Mouse (Mus musculus): ENCODE measurements around the gene Cldn6.
A peak's percentile ranks its signal among the peaks of the same experiment; 100 is the strongest.

Gene Cldn6

DNA sequence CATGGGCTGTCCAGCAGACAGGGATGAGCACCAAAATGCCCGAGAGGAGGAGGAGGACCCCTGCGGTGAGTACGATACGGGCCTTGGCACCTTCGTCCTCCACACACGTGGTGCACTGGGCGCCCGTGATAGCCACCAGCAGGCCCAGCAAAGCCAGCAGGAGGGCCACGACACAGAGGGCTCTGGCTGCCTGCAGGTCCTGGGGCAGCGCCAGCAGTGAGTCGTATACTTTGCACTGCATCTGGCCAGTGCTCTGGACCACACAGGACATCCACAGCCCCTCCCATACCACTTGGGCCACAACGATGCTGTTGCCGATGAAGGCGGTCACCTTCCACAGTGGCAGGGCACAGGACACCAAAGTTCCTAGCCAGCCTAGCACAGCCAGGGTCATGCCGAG, 4.2 kb downstream of the Cldn6 start:
- Histone ChIP-seq H3K27me3 (ENCODE audit: control insufficient read depth, insufficient read depth, low read length, poor library complexity, severe bottlenecking) (peaks cover 5% of the 10 kb centered on the region; the same call in 1 of the 2 replicates), H3K36me3 (ENCODE audit: control insufficient read depth, insufficient read depth, low read length, poor library complexity, severe bottlenecking) (no peaks in the 10 kb centered on the region)
- no peak for DNase-seq (ENCODE audit: low read depth, low spot score)

DNA sequence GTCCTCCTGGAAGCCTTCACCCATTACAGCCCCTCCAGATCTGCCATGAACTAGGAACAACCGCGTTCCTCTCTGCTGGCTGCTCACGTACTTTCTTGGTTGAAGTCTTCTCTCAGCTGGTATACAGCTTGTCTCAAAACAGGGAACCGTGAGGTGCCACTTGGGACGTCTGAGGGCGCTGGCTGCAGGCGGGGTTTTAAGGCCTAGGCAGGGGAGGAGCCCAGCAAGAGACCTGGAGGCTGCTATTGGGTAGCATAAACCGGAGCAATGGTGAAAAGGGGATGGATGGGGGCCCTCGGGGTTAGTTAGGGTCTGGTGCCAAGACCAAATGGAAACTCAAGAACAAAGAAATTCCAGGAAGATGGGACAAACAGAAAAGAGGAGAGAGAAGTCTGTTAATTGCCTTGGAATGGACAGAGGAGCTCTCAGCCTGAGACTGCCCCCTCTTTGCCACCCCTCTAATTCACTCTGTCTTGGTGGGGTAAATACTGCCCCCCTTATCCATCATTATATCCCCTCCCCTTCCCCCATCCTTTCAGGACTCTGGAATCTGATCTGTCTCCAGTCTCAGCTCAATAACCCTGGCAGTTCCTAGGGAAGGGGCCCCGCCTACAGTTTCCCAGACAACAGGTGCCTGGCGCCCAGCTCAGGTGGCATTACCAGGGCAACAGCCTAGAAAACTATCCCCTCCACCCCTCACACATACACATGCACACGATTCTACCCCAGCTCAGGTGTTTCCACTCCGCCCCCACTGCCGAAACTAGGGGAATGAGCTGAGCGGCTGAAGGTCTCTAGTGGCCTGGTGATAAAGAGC, 5.0 kb downstream of the Cldn6 start, which contains the start of gene Cldn9:
Gene Cldn9, minus strand, starts transcription at position 171 of the 817 bp plus-strand sequence.
- DNase-seq (ENCODE audit: low read depth, low spot score), result no peak
- H3K27me3 ChIP-seq (ENCODE audit: control insufficient read depth, insufficient read depth, low read length, poor library complexity, severe bottlenecking), result peaks cover 5% of the 10 kb centered on the region; the same call in 1 of the 2 replicates
- H3K36me3 ChIP-seq (ENCODE audit: control insufficient read depth, insufficient read depth, low read length, poor library complexity, severe bottlenecking), result no peaks in the 10 kb centered on the region

DNA sequence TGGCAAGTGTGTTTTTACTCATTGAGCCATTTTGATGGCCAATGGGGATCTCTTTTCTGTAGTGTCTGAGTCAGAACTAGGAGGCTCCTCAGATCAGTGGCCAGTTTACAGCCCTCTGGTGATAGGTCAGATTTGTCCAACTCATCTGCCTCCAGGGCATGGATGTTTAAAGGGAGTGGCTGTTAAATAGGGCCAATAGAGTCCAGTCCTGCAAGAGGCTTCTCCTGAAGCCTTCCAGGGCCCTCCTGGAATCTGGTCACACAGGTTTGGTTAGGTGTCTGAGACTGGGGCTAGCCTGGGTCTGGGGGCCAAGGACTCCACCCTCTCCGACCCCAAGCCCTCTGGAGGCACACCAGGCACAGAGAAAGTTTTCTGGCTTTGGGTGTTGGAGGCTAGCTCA, 15.4 kb downstream of the Cldn6 start:
- DNase-seq (ENCODE audit: low read depth, low spot score), result no peak
- Histone ChIP-seq H3K36me3 (ENCODE audit: control insufficient read depth, insufficient read depth, low read length, poor library complexity, severe bottlenecking) (no peaks in the 10 kb centered on the region), H3K27me3 (ENCODE audit: control insufficient read depth, insufficient read depth, low read length, poor library complexity, severe bottlenecking) (no peaks in the 10 kb centered on the region; the same call in 1 of the 2 replicates)

DNA sequence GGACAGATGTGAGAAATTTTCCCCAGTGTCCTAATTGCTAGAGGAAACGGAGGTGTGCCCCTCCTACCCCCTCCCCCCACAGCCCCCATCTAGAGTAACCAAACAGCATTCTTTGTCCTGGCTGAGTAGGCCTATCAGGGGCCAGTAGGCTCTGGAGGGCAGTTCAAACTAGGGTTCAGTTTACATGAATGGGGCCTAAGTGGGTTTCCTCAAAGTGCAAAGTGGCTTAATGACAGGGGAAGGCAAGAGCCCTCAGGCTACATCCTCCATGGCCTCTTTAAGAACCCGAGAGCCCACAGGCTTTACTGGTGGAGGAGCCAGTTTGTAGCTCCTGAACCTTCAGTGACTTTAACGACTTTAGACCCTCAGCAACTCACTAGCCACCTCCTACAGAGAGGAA, 16.8 kb downstream of the Cldn6 start:
- H3K36me3 ChIP-seq (ENCODE audit: control insufficient read depth, insufficient read depth, low read length, poor library complexity, severe bottlenecking), result no peaks in the 10 kb centered on the region
- DNase-seq (ENCODE audit: low read depth, low spot score), result no peak
- H3K27me3 ChIP-seq (ENCODE audit: control insufficient read depth, insufficient read depth, low read length, poor library complexity, severe bottlenecking), result no peaks in the 10 kb centered on the region; the same call in 1 of the 2 replicates

DNA sequence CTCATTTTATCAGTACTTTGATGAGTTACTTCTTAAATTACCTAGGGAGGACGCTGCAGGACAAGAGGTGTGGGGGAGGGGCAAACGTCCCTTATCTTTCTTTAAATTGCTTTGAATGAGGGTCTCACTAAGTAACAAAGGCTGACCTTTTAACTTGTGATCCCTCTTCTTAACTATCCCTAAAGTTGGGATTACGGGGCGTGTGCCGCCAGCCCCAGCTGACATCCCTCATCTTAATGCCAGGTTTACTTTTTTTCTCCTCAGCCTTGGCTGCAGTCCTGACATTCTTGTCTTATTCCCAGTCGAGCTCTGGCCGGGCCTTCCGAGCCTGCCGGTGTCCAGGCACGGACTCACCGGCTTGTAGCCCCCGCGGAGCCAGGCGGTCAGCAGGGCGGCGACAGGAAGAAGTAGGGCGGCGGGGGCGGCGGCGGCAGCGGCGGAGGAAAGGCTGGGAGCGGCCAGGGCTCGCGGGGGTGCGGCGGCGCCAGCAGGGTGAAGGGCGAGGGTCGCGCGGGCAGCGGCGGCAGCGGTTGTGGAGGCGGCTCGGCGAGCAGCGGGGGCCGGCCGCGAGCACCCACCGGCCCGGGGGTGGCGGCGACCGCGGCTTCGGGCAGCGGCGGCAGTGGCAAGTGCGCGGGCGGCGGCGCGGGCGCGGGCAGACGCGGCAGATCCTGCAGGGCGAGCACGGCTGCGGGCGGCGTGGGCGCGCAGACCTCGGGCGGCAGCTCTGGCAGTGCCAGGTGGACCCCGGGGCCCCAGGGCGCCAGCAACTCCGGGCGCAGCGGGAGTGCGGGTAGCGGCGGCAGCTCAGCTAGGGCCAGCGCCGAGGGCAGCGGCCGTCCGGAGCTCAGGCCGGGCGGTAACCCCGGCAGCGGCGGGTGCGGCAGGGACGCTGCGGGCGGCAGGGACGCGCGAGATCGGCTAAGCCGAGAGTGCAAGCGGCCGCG, 20.4 kb downstream of the Cldn6 start:
- Histone ChIP-seq H3K27me3 (ENCODE audit: control insufficient read depth, insufficient read depth, low read length, poor library complexity, severe bottlenecking) (no peaks in the 10 kb centered on the region), H3K36me3 (ENCODE audit: control insufficient read depth, insufficient read depth, low read length, poor library complexity, severe bottlenecking) (no peaks in the 10 kb centered on the region)
- DNase-seq (ENCODE audit: low read depth, low spot score), result no peak

DNA sequence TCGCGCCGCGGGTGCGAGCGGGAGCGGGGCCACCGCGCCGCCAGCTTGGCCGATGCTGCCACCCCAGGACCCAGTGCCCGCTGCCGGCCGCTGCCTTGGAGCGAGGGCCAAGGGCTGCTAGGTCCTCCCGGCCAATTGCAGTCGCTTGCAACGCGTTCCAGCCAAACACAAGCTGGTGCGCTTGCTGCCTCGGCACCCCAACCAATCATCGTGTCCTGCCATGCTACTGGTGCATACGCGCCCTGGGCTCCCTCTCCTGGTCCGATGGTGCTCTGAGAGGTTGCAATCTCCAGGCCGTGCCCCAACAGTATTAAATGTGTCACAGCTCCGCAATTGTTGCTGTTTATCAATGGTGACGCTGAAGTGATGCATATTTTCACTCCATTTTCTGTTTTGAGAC, 21.0 kb downstream of the Cldn6 start:
- Histone ChIP-seq H3K27me3 (ENCODE audit: control insufficient read depth, insufficient read depth, low read length, poor library complexity, severe bottlenecking) (no peaks in the 10 kb centered on the region), H3K36me3 (ENCODE audit: control insufficient read depth, insufficient read depth, low read length, poor library complexity, severe bottlenecking) (no peaks in the 10 kb centered on the region)
- peak; percentile 83 for DNase-seq (ENCODE audit: low read depth, low spot score)

DNA sequence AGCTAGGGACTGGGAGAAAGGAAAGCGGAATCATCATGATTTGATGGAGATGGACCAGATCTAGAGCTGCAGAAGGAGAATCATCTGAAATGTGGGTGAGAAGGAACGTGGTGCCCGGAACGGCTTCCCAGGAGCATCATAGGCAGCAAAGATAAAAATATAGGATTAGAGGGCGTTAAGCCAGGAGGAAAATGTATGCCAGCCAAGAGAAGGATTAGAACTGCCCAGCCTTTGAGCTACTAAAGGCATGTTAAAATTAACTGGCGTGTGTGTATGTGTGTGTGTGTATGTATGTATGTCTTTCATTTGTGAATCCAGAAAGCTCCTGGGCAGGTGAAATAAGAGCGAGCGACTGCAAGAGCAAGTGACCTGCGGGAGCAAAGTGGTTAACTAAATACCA, 24.3 kb downstream of the Cldn6 start:
- Histone ChIP-seq H3K27me3 (ENCODE audit: control insufficient read depth, insufficient read depth, low read length, poor library complexity, severe bottlenecking) (no peaks in the 10 kb centered on the region), H3K36me3 (ENCODE audit: control insufficient read depth, insufficient read depth, low read length, poor library complexity, severe bottlenecking) (no peaks in the 10 kb centered on the region)
- no peak for DNase-seq (ENCODE audit: low read depth, low spot score)

DNA sequence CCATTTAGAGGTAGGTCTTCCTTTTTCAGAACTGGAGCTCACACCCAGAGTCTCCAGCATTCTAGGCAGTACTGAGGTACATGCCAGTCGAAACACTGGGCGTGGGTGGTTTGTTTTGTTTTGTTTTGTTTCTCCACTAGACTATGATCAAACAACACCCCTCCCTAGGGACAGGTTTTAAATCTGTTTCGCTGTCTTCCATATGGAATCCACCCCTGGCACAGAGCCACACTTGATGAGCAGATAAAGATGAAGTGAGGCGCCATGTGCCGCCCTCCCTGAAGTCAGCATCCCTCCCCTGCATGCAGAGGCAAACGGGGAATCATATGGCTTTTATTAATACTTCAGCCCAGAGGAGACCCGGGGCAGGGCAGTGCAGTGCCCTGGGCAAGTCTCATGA, 25.7 kb downstream of the Cldn6 start:
- no peak for DNase-seq (ENCODE audit: low read depth, low spot score)
- no peaks in the 10 kb centered on the region for H3K27me3 ChIP-seq (ENCODE audit: control insufficient read depth, insufficient read depth, low read length, poor library complexity, severe bottlenecking)
- no peaks in the 10 kb centered on the region for H3K36me3 ChIP-seq (ENCODE audit: control insufficient read depth, insufficient read depth, low read length, poor library complexity, severe bottlenecking)

DNA sequence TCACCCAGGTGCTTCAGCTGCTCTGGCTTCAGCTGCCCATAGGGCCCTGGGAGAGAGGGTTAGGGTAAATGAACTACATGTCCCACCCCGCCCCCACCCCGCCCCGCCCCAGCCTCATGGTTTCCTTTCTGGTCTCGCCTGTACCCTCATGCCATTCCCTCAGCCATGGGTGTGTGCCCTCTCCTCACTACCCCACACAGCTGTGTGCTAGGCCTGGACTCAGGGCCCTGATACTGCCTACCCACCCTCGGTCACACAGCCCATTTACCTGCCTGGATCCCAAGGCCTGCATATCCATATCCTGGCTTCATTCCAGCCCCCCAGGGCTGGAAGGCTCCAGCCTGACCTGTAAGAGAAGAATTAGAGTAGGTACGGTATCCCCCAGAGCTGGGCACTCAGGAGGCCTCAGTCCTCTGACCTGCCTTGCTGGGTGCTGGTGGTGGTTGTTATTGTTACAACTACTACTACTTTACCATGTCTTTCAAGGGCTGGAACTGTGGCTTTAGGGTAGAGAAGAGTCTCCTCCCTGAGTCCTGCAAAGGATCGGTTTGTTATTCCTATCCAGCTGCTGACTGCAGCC, 26.6 kb downstream of the Cldn6 start:
- H3K27me3 ChIP-seq (ENCODE audit: control insufficient read depth, insufficient read depth, low read length, poor library complexity, severe bottlenecking), result no peaks in the 10 kb centered on the region
- DNase-seq (ENCODE audit: low read depth, low spot score), result no peak
- H3K36me3 ChIP-seq (ENCODE audit: control insufficient read depth, insufficient read depth, low read length, poor library complexity, severe bottlenecking), result no peaks in the 10 kb centered on the region

DNA sequence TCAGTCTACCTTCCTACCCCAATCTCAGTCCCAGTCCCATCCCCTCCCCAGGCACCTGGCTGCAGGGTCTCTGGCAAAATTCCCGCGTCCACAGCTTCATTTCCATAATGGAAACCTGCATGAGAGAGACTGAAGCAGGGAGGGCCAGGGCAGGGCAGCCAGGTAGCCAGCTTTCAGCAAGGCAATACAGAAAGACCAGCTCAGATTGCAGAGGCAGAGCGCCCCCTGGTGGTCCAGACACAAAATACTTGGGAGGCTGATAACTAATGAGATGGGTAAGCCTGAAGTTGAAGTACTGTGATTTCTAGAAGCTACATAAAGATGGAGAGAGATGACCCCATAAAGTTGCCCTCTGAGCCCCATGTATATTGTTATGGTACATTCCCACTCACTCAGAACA, 27.2 kb downstream of the Cldn6 start:
- peak; percentile 85 for DNase-seq (ENCODE audit: low read depth, low spot score)
- no peaks in the 10 kb centered on the region for H3K36me3 ChIP-seq (ENCODE audit: control insufficient read depth, insufficient read depth, low read length, poor library complexity, severe bottlenecking)
- no peaks in the 10 kb centered on the region for H3K27me3 ChIP-seq (ENCODE audit: control insufficient read depth, insufficient read depth, low read length, poor library complexity, severe bottlenecking)

DNA sequence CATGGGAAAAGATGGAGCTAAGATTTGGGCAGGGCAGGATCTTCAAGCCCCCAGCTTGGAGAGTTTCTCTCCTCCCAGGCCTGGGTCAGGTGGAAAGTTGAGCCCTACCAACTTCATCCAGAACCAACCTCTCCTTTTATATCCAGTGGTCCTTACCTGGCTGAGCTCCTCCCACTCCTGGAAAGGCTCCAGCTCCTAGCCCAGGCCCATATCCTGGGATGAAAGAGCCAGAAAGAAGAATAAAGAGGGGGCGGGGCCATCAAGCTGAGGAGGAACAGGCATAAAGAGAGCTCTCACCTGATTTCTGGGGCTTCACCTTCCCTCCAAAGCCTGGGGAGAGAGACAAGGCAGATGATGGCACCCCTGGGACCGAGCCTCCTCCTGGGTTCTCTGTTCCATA, 38.0 kb downstream of the Cldn6 start:
- Histone ChIP-seq H3K27me3 (ENCODE audit: control insufficient read depth, insufficient read depth, low read length, poor library complexity, severe bottlenecking) (no peaks in the 10 kb centered on the region), H3K36me3 (ENCODE audit: control insufficient read depth, insufficient read depth, low read length, poor library complexity, severe bottlenecking) (no peaks in the 10 kb centered on the region)
- no peak for DNase-seq (ENCODE audit: low read depth, low spot score)

DNA sequence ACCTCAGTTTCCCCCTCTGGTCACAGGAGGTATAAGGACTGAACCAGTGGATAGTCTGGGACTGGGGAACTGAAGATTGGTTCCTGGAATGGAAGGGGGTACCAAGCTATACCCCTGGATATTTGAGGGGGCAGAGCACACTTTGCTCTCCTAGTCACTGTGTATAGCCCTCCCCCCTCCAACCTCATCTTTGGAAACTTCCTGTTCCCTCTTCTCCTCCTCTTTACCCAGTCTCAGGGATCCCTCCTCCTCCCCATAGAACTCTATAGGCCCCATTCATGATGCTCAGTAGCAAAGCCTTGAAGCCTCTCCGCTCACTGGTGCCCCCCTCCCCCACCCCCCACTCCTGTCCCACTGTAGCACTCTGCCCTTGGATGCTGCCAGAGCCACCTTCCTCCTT, 40.4 kb downstream of the Cldn6 start:
- Histone ChIP-seq H3K36me3 (ENCODE audit: control insufficient read depth, insufficient read depth, low read length, poor library complexity, severe bottlenecking) (no peaks in the 10 kb centered on the region; the same call in 1 of the 2 replicates), H3K27me3 (ENCODE audit: control insufficient read depth, insufficient read depth, low read length, poor library complexity, severe bottlenecking) (no peaks in the 10 kb centered on the region)
- DNase-seq (ENCODE audit: low read depth, low spot score), result no peak

DNA sequence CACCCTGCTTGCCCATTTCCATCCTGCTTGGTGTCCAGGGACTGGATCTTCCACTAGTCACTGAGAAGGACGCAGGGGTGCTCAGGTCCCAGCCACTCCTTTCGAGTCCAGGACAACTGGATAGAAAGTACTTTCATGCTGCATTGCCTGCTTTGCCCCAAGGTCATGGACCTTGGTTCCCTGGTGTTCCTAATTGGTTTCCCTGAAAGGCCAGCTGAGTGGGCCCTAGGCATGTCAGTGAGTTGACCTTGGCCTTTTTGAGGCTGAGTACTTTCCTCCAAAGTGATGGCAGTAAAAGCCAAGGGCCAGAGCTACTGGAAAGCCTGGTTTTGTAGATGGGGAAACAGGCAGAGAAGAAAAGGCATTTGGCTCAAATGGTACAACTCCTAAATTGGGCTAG, 42.8 kb downstream of the Cldn6 start:
- no peaks in the 10 kb centered on the region for H3K27me3 ChIP-seq (ENCODE audit: control insufficient read depth, insufficient read depth, low read length, poor library complexity, severe bottlenecking)
- no peaks in the 10 kb centered on the region; the same call in 1 of the 2 replicates for H3K36me3 ChIP-seq (ENCODE audit: control insufficient read depth, insufficient read depth, low read length, poor library complexity, severe bottlenecking)
- no peak for DNase-seq (ENCODE audit: low read depth, low spot score)

DNA sequence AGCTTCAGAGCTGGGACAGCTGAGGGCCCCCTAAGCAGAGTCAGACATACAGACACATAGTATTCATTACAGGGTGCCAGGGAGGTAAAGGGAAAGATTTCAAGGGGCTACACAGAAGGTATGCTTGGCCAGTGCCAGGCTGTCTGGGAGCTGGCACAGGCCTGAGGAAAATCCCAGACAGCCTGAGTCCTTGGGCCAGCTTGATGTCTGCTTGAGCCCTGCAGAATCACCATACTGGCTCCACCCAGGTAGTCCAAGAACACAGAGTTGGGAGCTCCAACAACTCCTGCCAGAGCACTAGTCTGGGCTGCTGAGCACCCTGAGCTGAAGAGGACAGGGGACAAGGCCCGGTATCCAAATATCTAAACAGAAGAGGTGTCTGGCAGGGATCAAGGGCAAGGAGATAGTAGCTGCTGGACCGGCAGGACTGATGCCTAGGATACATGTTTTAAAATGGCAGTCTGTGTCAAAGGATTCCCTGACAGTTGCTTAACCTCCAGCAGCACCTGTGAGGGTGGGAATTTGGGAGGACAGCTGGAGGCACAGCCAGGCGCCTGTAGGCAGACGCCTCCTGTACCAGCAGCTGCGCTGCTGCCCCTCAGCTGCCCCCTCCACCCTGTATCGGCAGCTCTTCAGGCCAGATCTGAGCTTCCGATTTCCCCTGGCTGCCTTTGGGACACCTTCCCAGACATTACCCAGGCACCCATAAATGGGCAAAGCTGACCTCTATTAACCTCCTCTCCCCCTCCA, 43.5 kb downstream of the Cldn6 start, which contains the start of gene 1520401A03Rik:
Gene 1520401A03Rik, minus strand, starts transcription at position 408 of the 750 bp plus-strand sequence.
- DNase-seq (ENCODE audit: low read depth, low spot score), result no peak
- no peaks in the 10 kb centered on the region; the same call in 1 of the 2 replicates for H3K36me3 ChIP-seq (ENCODE audit: control insufficient read depth, insufficient read depth, low read length, poor library complexity, severe bottlenecking)
- no peaks in the 10 kb centered on the region for H3K27me3 ChIP-seq (ENCODE audit: control insufficient read depth, insufficient read depth, low read length, poor library complexity, severe bottlenecking)
